Mouse (Mus musculus) hindbrain, embryonic 16.5 days (tissue): ENCODE results near the gene Entpd5. TPM values are rescaled to one million over a fixed set of nuclear protein-coding genes. Genes with fewer than 3 reads are reported as not detected.

Experiments
- polyA plus RNA-seq: library from polyadenylated mRNA; unstranded; fragments of >200 nt; fragmentation: Nextera tagmentation; extraction: Ambion mirVana; gene quantifications from 2 replicates; pipeline ENCODE4 v1.2.1, GENCODE M21; 2015

The Entpd5 gene
- polyA plus RNA-seq, 1 experiment from 2014 or later, result 11.9 TPM

Other genes starting within 250 kb of the Entpd5 start
- gene Elmsan1, start 190.1 kb downstream of the Entpd5 start, polyA plus RNA-seq, result 3.1 and 4.3 TPM in 2 replicates
- gene Ptgr2, start 123.8 kb downstream of the Entpd5 start, polyA plus RNA-seq, result 17.7 and 18.8 TPM in 2 replicates
- gene Zfp410, start 92.2 kb downstream of the Entpd5 start, polyA plus RNA-seq, result 61.2 and 64.3 TPM in 2 replicates
- 45.4 and 48.2 TPM in 2 replicates for gene Coq6, start 47.4 kb downstream of the Entpd5 start, polyA plus RNA-seq
- 17.5 and 19.2 TPM in 2 replicates for gene Fam161b, start 47.2 kb downstream of the Entpd5 start, polyA plus RNA-seq
- gene Bbof1, start within 50 bp of the Entpd5 start, polyA plus RNA-seq, result 2.9 and 3.5 TPM in 2 replicates
- gene Rnf113a2, start 8.2 kb upstream of the Entpd5 start, polyA plus RNA-seq, result 21.3 and 23.5 TPM in 2 replicates
- gene Aldh6a1, start 42.0 kb upstream of the Entpd5 start, polyA plus RNA-seq, result 41.3 and 41.8 TPM in 2 replicates
- gene Lin52, start 42.4 kb upstream of the Entpd5 start, polyA plus RNA-seq, result 31.9 and 32.4 TPM in 2 replicates
- 3.0 and 3.7 TPM in 2 replicates for gene Vsx2, start 160.7 kb upstream of the Entpd5 start, polyA plus RNA-seq
- gene Abcd4, start 208.4 kb upstream of the Entpd5 start, polyA plus RNA-seq, result 13.6 and 14.5 TPM in 2 replicates
- 0.11 TPM in 1 of 2 replicates, not detected in the other for gene Vrtn, start 232.0 kb upstream of the Entpd5 start, polyA plus RNA-seq